Mouse (Mus musculus): ENCODE data around the gene Eri3. TPM values are rescaled to one million over a fixed set of nuclear protein-coding genes. Genes with fewer than 3 reads are reported as not detected.

Eri3 gene
- polyA plus RNA-seq, 1 experiment from 2014 or later = 147 TPM

DNA sequence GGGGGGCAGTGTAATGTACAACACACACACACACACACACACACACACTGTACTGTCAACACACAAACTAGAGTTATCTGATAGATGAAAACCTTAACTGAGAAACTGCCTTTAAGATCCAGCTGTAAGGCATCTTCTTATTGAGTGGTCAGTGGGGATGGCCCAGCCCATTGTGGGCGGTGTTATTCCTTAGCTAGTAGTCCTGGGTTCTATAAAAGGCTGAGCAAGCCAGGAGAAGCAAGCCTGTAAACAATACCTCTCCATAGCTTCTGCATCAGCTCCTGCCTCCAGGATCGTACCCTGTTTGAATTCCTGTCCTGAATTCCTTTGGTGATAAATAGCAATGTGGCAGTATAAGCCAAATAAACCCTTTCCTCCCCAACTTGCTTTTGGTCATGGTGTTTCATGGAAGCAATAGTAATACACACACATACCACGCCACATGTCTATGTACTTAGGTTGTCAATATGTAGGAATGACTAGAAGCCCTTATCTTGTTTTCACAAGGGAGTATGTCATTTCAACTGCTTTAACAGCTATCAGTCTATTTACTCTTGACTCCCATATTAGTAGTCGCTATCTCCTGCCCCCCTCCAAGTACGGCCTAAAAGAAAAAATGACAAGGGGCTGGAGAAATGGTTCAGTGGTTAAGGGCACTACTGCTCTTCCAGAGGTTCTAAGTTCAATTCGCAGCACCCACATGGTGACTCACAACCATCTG lies 133.0 kb downstream of the Eri3 start:
- Histone ChIP-seq H3K9me3 (replicated peaks) (no peaks in the 10 kb centered on the region), H3K36me3 (peaks cover 29% of the 10 kb centered on the region), H3K4me1 (peaks cover 19% of the 10 kb centered on the region), H3K4me3 (no peak overlapping the region), H3K27me3 (ENCODE audit: low read depth, poor library complexity, severe bottlenecking) (no peaks in the 10 kb centered on the region), H3K27ac (peak overlapping the region; percentile 88; the same call in 1 of the 2 replicates)
- no peak for DNase-seq (ENCODE audit: low spot score)
- WGBS = 85% methylated on average over 6 of the region's 6 CpGs

DNA sequence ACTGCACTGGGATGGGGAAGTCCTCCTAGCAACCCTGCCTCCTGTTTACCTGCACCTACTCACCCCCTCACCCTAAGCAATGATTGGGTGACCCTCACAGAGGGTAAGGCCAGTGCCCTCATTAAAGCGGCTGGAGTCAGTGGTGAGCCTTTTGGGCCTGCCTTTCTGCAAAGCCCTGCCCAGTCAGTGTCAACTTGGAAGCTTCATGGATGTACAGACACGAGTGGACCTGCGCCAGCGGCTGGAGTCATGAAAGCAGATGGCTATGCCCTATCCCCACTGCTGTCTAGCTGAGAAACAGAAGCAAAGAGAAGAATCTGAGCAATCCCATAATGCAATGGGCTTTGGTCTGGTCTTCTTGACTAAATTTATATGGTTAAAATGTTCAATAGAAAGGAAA lies 136.2 kb downstream of the Eri3 start:
- WGBS = 78% methylated on average over 4 of the region's 4 CpGs
- peaks cover 10% of the 10 kb centered on the region for H3K4me1 ChIP-seq
- no peaks in the 10 kb centered on the region for H3K36me3 ChIP-seq

GRCm38 (mm10) chr4:117705361-117705760 lies 155.2 kb downstream of the Eri3 start:
- Histone ChIP-seq H3K9me3 (replicated peaks) (no peaks in the 10 kb centered on the region), H3K27me3 (ENCODE audit: low read depth, poor library complexity, severe bottlenecking) (no peaks in the 10 kb centered on the region), H3K36me3 (no peaks in the 10 kb centered on the region), H3K4me3 (no peak overlapping the region), H3K27ac (no peak overlapping the region), H3K4me1 (peaks cover 7% of the 10 kb centered on the region; the same call in 1 of the 2 replicates)
- 8% methylated on average over 7 of the region's 7 CpGs for WGBS
- DNase-seq (ENCODE audit: low spot score) = peak; percentile 62

More for the DNA sequence above, 136.2 kb downstream of the Eri3 start:
- no peaks in the 10 kb centered on the region for H3K27me3 ChIP-seq (ENCODE audit: low read depth, poor library complexity, severe bottlenecking)
- no peak overlapping the region for H3K4me3 ChIP-seq
- no peaks in the 10 kb centered on the region for H3K9me3 ChIP-seq (replicated peaks)
- H3K27ac ChIP-seq = no peak overlapping the region
- no peak for DNase-seq (ENCODE audit: low spot score)

DNA sequence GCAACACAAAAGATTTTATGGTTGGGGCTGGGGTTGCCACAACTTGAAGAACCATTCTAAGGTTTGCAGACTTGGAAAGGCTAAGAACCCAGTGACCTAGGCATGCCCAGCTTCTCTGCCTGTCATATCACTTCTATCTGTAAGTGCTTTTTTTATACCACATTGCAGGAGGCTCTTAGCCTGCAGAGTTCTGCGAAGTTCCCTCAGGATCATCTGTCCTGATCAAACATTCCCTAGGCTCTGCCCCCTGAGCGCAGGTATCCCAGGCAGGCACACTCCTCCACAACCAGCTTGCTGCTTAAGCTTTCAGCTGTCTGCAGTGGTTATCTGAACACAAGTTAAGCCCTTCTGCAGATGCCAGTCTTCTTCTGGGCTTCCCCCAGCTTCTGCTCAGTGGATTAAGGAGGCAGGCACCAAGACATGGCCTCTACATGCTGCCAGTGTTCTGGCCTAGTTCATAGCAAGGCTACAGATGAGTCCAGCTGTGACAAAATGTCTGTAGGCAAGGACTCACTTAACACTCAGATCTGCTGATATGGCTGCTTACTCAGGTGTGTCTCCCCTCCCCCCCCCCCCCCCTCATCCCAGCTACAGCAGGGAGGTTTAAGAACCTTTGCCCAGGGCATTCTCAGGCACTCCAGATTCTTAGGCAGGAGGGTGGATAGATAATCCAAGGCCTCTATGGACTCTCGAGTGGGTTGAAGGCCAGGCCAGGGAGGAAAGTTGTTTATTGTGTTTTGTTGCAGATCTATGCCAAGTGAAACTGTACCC lies 158.8 kb downstream of the Eri3 start:
- Histone ChIP-seq H3K4me3 (no peak overlapping the region), H3K4me1 (peaks cover 7% of the 10 kb centered on the region; the same call in 1 of the 2 replicates), H3K36me3 (no peaks in the 10 kb centered on the region), H3K27ac (no peak overlapping the region), H3K27me3 (ENCODE audit: low read depth, poor library complexity, severe bottlenecking) (no peaks in the 10 kb centered on the region), H3K9me3 (replicated peaks) (no peaks in the 10 kb centered on the region)
- 74% methylated on average over 3 of the region's 3 CpGs for WGBS
- no peak for DNase-seq (ENCODE audit: low spot score)

DNA sequence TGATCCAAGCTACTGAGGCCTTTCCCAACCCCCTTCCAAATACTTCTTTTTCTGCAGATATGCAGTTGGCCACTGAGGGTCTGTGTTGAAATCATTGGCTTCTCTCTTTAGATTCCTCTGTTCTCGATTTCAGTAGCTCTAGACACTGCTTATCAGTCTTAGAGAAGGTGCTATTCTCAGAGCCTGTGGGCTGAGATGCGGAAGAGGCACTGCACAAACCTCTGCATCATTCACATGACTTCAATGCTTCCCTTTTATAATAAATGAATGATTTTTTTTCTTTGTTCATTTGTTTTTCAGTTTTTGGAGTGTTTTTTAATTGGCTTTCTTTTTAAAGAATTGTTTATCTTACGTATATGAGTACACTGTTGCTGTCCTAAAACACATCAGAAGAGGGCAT lies 162.1 kb downstream of the Eri3 start:
- WGBS = 90% methylated on average over 3 of the region's 3 CpGs
- H3K36me3 ChIP-seq = no peaks in the 10 kb centered on the region
- H3K27ac ChIP-seq = no peak overlapping the region
- no peaks in the 10 kb centered on the region for H3K4me1 ChIP-seq
- H3K27me3 ChIP-seq (ENCODE audit: low read depth, poor library complexity, severe bottlenecking) = no peaks in the 10 kb centered on the region
- H3K4me3 ChIP-seq = no peak overlapping the region
- DNase-seq (ENCODE audit: low spot score) = no peak
- no peaks in the 10 kb centered on the region for H3K9me3 ChIP-seq (replicated peaks)

DNA sequence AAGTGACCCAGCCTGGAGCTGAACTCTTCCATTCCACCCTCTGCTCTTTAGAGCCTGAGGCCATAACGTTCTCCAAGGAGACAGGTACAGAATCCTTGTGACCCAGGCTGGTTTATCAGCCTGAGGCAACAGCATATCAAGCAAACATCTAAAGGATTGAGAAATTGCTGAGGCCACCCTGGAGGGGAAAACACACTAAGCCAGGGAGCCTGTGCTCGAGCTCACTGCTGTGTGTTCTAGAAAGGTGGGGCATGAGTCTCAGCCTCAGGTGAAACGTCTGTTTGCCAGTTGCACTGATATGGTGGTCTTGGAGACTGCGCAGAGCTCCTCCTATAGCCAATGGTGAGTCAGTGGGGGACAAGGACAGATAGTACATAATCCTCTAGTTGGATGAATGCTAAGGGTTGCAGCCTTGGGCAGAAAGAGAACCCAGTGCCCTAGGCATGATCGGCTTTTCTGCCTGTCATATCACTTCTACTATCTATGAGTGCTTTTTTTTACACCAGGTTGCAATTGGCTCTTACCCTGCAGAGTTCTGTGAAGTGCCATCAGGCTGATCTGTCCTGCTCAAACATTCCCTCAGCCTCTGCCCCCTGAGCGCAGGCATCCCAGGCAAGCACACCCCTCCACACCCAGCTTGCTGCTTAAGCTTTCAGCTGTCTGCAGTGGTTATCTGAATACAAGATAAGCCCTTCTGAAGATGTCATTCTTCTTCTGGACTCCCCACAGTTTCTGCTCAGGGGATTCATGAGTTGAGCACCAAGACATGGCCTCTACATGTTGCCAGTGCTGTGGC lies 163.3 kb downstream of the Eri3 start:
- WGBS = 80% methylated on average over 6 of the region's 6 CpGs
- H3K4me1 ChIP-seq = no peaks in the 10 kb centered on the region
- DNase-seq (ENCODE audit: low spot score) = no peak
- H3K27me3 ChIP-seq (ENCODE audit: low read depth, poor library complexity, severe bottlenecking) = no peaks in the 10 kb centered on the region
- no peak overlapping the region for H3K27ac ChIP-seq
- no peaks in the 10 kb centered on the region for H3K36me3 ChIP-seq
- no peaks in the 10 kb centered on the region for H3K9me3 ChIP-seq (replicated peaks)
- no peak overlapping the region for H3K4me3 ChIP-seq

Small RNA genes lying within 50 kb of the gene (microRNA-seq; reads per million reads assigned to microRNA genes)
- not detected for gene Gm25559

Other genes starting within 250 kb of the Eri3 start
- gene Rnf220, start 53.3 kb upstream of the Eri3 start, polyA plus RNA-seq (2016; fragmentation: Nextera tagmentation; extraction: Ambion mirVana) = 100 and 106 TPM in 2 replicates
- gene Dmap1, start 131.9 kb downstream of the Eri3 start, polyA plus RNA-seq (2016; fragmentation: Nextera tagmentation; extraction: Ambion mirVana) = 89.7 and 92.2 TPM in 2 replicates
- not detected in 2 replicates for gene Gm12845, start 174.0 kb downstream of the Eri3 start, polyA plus RNA-seq (2016; fragmentation: Nextera tagmentation; extraction: Ambion mirVana)
- 0.06 TPM in 1 of 2 replicates, not detected in the other for gene Klf17, start 215.3 kb downstream of the Eri3 start, polyA plus RNA-seq (2016; fragmentation: Nextera tagmentation; extraction: Ambion mirVana)

All from limb, embryonic 10.5 days (tissue).